Mouse (Mus musculus) heart, adult 2 months (tissue): Measurements from ENCODE around the gene Cpne5.

ENCODE experiments used
- CTCF ChIP-seq: fragments of 200-600 bp; IDR thresholded peaks from 2 replicates; pipeline ENCODE4 v1.8.1; 2022; ENCODE audit warnings: antibody characterized with exemption, mild to moderate bottlenecking, moderate library complexity
- POLR2A ChIP-seq: fragments of 200-500 bp; IDR thresholded peaks from 2 replicates; pipeline ENCODE4 v1.6.1; 2011; ENCODE audit warnings: mild to moderate bottlenecking, low read depth, low read length, control low read depth; ENCODE audit not compliant: insufficient read depth

DNA sequence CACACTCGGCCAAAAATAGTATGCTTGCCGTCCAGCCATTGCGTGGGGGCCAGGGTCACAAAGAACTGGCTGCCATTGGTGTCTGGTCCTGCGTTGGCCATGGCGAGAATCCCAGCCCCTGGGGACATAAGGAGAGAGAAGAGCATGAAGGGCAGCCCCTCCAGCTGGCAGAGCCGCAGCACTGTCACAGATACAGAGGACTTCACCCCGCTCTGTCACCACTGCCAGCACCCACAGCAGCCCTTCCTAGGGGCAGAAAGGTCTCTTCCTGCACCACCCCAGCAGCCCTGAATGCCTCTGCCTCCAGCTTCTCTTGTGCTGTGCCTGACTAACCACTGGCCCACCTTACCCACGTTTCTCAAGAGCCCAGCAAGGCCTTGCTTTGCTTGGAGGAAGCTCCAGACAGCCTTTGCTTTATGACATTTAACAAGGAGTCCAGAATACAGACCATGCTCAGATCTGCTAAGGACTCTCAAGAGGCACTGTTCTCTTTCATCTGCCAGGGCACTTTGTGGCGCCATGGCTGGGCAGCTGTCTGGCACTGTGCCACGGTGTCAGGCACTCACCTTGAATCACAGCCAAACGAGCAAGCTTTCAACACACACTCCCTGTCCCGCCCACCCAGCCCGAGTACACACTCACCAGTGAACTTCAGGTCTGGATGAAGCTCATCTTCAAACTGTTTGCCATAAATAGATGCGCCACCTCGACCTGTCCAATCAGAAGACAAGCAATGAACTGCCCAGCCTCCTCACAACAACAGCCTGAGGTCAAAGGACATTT is 13.8 kb upstream of the Cpne5 start:
- TF ChIP-seq CTCF (no peak), POLR2A (no peak)
